Mouse (Mus musculus): ENCODE data around the gene Gm8068.
"Not testable (repeated sequence)": the region's sequence is repeated elsewhere in the genome, so short reads cannot be mapped to it uniquely, and the experiment has no call there.

Gm8068 gene

DNA sequence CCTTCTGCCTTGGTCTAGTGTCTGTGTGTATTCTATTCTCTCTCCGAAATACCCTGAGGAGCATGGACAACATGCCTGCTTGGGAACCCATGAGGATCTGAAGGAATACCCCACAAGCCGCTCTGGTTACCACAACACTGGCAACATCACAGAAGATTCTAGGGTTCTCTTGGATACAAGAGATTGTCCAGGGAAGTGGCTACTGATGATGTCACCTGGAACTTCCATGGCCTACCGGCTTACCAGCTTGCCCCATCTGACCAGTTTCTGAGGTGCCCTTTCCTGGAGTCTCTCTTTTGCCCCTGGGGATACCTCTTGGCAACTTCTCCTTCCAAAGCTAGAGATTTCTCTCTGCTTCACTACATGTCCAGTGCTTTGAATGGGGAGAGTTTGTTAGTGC is at the start of gene Gm8068:
Gm8068 (minus strand) TSS at position 101 of the 400 bp plus-strand sequence.
- not testable (repeated sequence) for DNase-seq

DNA sequence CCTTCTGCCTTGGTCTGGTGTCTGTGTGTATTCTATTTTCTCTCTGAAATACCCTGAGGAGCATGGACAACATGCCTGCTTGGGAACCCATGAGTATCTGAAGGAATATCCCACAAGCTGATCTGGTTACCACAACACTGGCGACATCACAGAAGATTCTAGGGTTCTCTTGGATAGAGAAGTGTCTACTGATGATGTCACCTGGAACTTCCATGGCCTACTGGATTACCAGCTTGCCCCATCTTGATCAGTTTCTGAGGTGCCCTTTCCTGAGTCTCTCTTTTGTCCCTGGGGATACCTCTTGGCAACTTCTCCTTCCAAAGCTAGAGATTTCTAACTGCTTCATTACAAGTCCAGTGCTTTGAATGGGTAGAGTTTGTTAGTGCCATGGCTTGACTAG is 48.8 kb upstream of the Gm8068 start, which contains the start of gene Gm7929:
Gm7929 (minus strand) TSS at position 101 of the 400 bp plus-strand sequence.
- not testable (repeated sequence) for DNase-seq

DNA sequence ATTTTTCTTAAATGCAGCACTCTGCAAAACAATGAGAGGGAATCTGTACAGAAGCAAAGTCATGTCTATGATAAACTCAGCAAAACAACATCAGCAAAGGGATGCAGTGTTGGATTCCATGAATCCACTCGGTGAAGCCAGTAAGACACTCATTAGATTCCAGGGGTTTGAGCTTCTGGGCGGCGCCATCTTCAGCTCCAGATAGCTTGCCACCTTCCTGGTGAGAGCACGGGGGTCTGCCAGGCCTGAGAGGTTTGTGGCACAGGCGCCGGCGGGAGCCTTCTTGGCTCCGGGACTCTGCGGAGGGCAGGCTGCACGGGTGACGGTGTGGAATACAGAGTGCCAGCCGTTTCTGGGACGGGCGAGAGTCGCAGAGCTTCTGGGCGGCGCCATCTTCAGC is 21.8 kb upstream of the Gm8068 start:
- not testable (repeated sequence) for DNase-seq

DNA sequence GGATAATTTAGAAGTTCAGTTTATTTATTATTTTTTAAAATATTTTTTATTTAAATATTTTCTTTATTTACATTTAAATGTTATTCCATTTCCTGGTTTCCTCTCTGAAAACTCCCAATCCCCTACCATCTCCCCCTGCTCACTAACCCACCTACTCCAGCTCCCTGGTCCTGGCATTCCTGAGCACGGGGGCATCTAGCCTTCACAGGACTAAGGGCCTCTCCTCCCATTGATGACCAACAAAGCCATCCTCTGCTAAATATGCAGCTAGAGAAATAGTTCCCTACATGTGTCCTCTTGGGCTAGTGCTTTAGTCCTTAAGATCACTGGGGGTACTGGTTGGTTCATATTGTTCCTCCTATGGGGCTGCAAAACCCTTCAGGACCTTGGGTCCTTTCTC is 15.5 kb upstream of the Gm8068 start:
- DNase-seq = not testable (repeated sequence)

DNA sequence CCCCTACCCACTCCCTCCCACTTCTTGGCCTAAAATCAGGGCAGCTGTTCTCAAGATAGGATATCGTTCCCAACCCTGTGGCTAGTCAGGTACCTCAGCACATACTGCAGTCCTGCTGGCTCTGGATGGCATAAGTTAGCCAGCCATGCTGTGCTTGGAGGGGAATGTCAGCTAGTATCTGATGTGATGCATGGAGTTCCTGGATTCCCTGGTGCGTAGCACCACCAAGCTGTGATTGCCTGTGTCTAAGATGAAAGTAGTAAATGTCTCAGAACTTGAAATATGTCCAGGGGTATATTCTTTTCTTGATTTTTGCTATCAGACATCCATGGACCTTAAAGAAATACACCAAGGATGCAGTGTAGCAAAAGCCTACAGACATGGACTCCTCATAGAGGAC is 53.5 kb downstream of the Gm8068 start:
- DNase-seq = not testable (repeated sequence)

Measured in thymus, postnatal 4 days (tissue).